Mouse (Mus musculus): ENCODE data around the gene Sprr2d. TPM values are rescaled to one million over a fixed set of nuclear protein-coding genes. Genes with fewer than 3 reads are reported as not detected.

Gene Sprr2d
- polyA plus RNA-seq (2015; fragmentation: Nextera tagmentation; extraction: Ambion mirVana): 0.92 and 1.6 TPM in 2 replicates

GRCm38 (mm10) chr3:92338840-92339239 lies at the start of gene Sprr2d:
Gene Sprr2d, plus strand, starts transcription at chr3:92339140.
- Histone ChIP-seq H3K9me3 (no peaks in the 10 kb centered on the region), H3K4me2 (no peak within 1 kb of the TSS), H3K4me3 (no peak within 1 kb of the TSS), H3K36me3 (no peaks in the 10 kb centered on the region), H3K4me1 (no peaks in the 10 kb centered on the region), H3K27me3 (no peaks in the 10 kb centered on the region), H3K9ac (no peak within 1 kb of the TSS), H3K27ac (no peak within 1 kb of the TSS)
- no peak for ATAC-seq (ENCODE audit: insufficient number of reproducible peaks, low FRiP score, low TSS enrichment, low read depth)
- 87% methylated on average over 5 of the region's 5 CpGs for whole genome bisulfite sequencing

GRCm38 (mm10) chr3:92307406-92307805 lies 31.5 kb upstream of the Sprr2d start:
- Histone ChIP-seq H3K9me3 (no peaks in the 10 kb centered on the region), H3K4me1 (no peaks in the 10 kb centered on the region), H3K36me3 (no peaks in the 10 kb centered on the region), H3K9ac (no peak overlapping the region), H3K27me3 (no peaks in the 10 kb centered on the region), H3K4me2 (no peak overlapping the region), H3K4me3 (no peak overlapping the region), H3K27ac (no peak overlapping the region)
- no peak for ATAC-seq (ENCODE audit: insufficient number of reproducible peaks, low FRiP score, low TSS enrichment, low read depth)
- 80% methylated on average over 1 of the region's 1 CpGs for WGBS

- no peaks in the 10 kb centered on the region for H3K27me3 ChIP-seq
- H3K4me1 ChIP-seq: no peaks in the 10 kb centered on the region
- H3K4me3 ChIP-seq: no peak within 1 kb of the TSS
- no peak within 1 kb of the TSS for H3K4me2 ChIP-seq
- ATAC-seq (ENCODE audit: insufficient number of reproducible peaks, low FRiP score, low TSS enrichment, low read depth): no peak
- 74% methylated on average over 2 of the region's 2 CpGs for WGBS
- no peaks in the 10 kb centered on the region for H3K9me3 ChIP-seq
- no peak within 1 kb of the TSS for H3K9ac ChIP-seq
- H3K27ac ChIP-seq: no peak within 1 kb of the TSS
- no peaks in the 10 kb centered on the region for H3K36me3 ChIP-seq
Observed at GRCm38 (mm10) chr3:92316320-92316719, 22.6 kb upstream of the Sprr2d start, which contains the start of gene Sprr2b. Gene Sprr2b, plus strand, starts transcription at chr3:92316620.

- WGBS: 77% methylated on average over 2 of the region's 2 CpGs
- Histone ChIP-seq H3K27ac (no peak overlapping the region), H3K36me3 (no peaks in the 10 kb centered on the region), H3K4me3 (no peak overlapping the region), H3K9ac (no peak overlapping the region), H3K27me3 (no peaks in the 10 kb centered on the region), H3K4me2 (no peak overlapping the region), H3K4me1 (no peaks in the 10 kb centered on the region), H3K9me3 (no peaks in the 10 kb centered on the region)
- ATAC-seq (ENCODE audit: insufficient number of reproducible peaks, low FRiP score, low TSS enrichment, low read depth): no peak
Observed at GRCm38 (mm10) chr3:92317384-92317783, 21.6 kb upstream of the Sprr2d start.

- Histone ChIP-seq H3K9ac (no peak overlapping the region), H3K27me3 (no peaks in the 10 kb centered on the region), H3K27ac (no peak overlapping the region), H3K4me3 (no peak overlapping the region), H3K9me3 (no peaks in the 10 kb centered on the region), H3K36me3 (no peaks in the 10 kb centered on the region), H3K4me1 (no peaks in the 10 kb centered on the region), H3K4me2 (no peak overlapping the region)
- no peak for ATAC-seq (ENCODE audit: insufficient number of reproducible peaks, low FRiP score, low TSS enrichment, low read depth)
- WGBS: 64% methylated on average over 1 of the region's 1 CpGs
Observed at GRCm38 (mm10) chr3:92336278-92336677, 2.7 kb upstream of the Sprr2d start.

- 83% methylated on average over 2 of the region's 2 CpGs for WGBS
- Histone ChIP-seq H3K9me3 (no peaks in the 10 kb centered on the region), H3K27me3 (no peaks in the 10 kb centered on the region), H3K36me3 (no peaks in the 10 kb centered on the region), H3K4me3 (no peak within 1 kb of the TSS), H3K27ac (no peak within 1 kb of the TSS), H3K9ac (no peak within 1 kb of the TSS), H3K4me1 (no peaks in the 10 kb centered on the region), H3K4me2 (no peak within 1 kb of the TSS)
- no peak for ATAC-seq (ENCODE audit: insufficient number of reproducible peaks, low FRiP score, low TSS enrichment, low read depth)
Observed at GRCm38 (mm10) chr3:92351843-92352242, 12.9 kb downstream of the Sprr2d start, which contains the start of gene Sprr2e. Gene Sprr2e, plus strand, starts transcription at chr3:92352143.

GRCm38 (mm10) chr3:92361619-92362018 lies 22.7 kb downstream of the Sprr2d start:
- H3K9ac ChIP-seq: no peak overlapping the region
- H3K4me3 ChIP-seq: no peak overlapping the region
- H3K4me1 ChIP-seq: no peaks in the 10 kb centered on the region
- no peaks in the 10 kb centered on the region for H3K36me3 ChIP-seq
- H3K27me3 ChIP-seq: no peaks in the 10 kb centered on the region
- H3K27ac ChIP-seq: no peak overlapping the region
- H3K4me2 ChIP-seq: no peak overlapping the region
- no peak for ATAC-seq (ENCODE audit: insufficient number of reproducible peaks, low FRiP score, low TSS enrichment, low read depth)
- no peaks in the 10 kb centered on the region for H3K9me3 ChIP-seq

- Histone ChIP-seq H3K27ac (no peak within 1 kb of the TSS), H3K9me3 (no peaks in the 10 kb centered on the region), H3K36me3 (no peaks in the 10 kb centered on the region), H3K27me3 (no peaks in the 10 kb centered on the region), H3K9ac (no peak within 1 kb of the TSS), H3K4me3 (no peak within 1 kb of the TSS), H3K4me2 (no peak within 1 kb of the TSS), H3K4me1 (no peaks in the 10 kb centered on the region)
- 65% methylated on average over 3 of the region's 3 CpGs for WGBS
- no peak for ATAC-seq (ENCODE audit: insufficient number of reproducible peaks, low FRiP score, low TSS enrichment, low read depth)
Observed at GRCm38 (mm10) chr3:92364887-92365286, 25.9 kb downstream of the Sprr2d start, which contains the start of gene Sprr2f. Gene Sprr2f, plus strand, starts transcription at chr3:92365187.

GRCm38 (mm10) chr3:92373613-92374012 lies 34.7 kb downstream of the Sprr2d start:
- no peaks in the 10 kb centered on the region for H3K9me3 ChIP-seq
- no peaks in the 10 kb centered on the region for H3K4me1 ChIP-seq
- ATAC-seq (ENCODE audit: insufficient number of reproducible peaks, low FRiP score, low TSS enrichment, low read depth): no peak
- H3K27ac ChIP-seq: no peak overlapping the region
- no peak overlapping the region for H3K9ac ChIP-seq
- 64% methylated on average over 2 of the region's 2 CpGs for WGBS
- H3K4me2 ChIP-seq: no peak overlapping the region
- no peaks in the 10 kb centered on the region for H3K27me3 ChIP-seq
- no peak overlapping the region for H3K4me3 ChIP-seq
- no peaks in the 10 kb centered on the region for H3K36me3 ChIP-seq

- Histone ChIP-seq H3K4me2 (no peak within 1 kb of the TSS), H3K27me3 (no peaks in the 10 kb centered on the region), H3K9me3 (no peaks in the 10 kb centered on the region), H3K4me3 (no peak within 1 kb of the TSS), H3K4me1 (no peaks in the 10 kb centered on the region), H3K9ac (no peak within 1 kb of the TSS), H3K27ac (no peak within 1 kb of the TSS), H3K36me3 (no peaks in the 10 kb centered on the region)
- WGBS: 79% methylated on average over 1 of the region's 1 CpGs
- no peak for ATAC-seq (ENCODE audit: insufficient number of reproducible peaks, low FRiP score, low TSS enrichment, low read depth)
Observed at GRCm38 (mm10) chr3:92385385-92385784, 46.4 kb downstream of the Sprr2d start, which contains the start of gene Sprr2h. Gene Sprr2h, plus strand, starts transcription at chr3:92385685.

Other genes starting within 250 kb of the Sprr2d start
- 50.8 and 59.6 TPM in 2 replicates for gene Prr9, start 215.2 kb upstream of the Sprr2d start, polyA plus RNA-seq (2015; fragmentation: Nextera tagmentation; extraction: Ambion mirVana)
- gene Lelp1, start 196.4 kb upstream of the Sprr2d start, polyA plus RNA-seq (2015; fragmentation: Nextera tagmentation; extraction: Ambion mirVana): not detected in 2 replicates
- gene Sprr2a1, start 123.3 kb upstream of the Sprr2d start, polyA plus RNA-seq (2015; fragmentation: Nextera tagmentation; extraction: Ambion mirVana): 0.21 and 0.27 TPM in 2 replicates
- gene Sprr2a2, start 123.2 kb upstream of the Sprr2d start, polyA plus RNA-seq (2015; fragmentation: Nextera tagmentation; extraction: Ambion mirVana): 10.6 and 16.9 TPM in 2 replicates
- gene Sprr2a3, start 53.7 kb upstream of the Sprr2d start, polyA plus RNA-seq (2015; fragmentation: Nextera tagmentation; extraction: Ambion mirVana): 0.26 and 1.0 TPM in 2 replicates
- gene Sprr2b, start 22.5 kb upstream of the Sprr2d start, polyA plus RNA-seq (2015; fragmentation: Nextera tagmentation; extraction: Ambion mirVana): 0.91 and 3.6 TPM in 2 replicates
- not detected in 2 replicates for gene Sprr2e, start 13.0 kb downstream of the Sprr2d start, polyA plus RNA-seq (2015; fragmentation: Nextera tagmentation; extraction: Ambion mirVana)
- not detected in 2 replicates for gene Sprr2f, start 26.0 kb downstream of the Sprr2d start, polyA plus RNA-seq (2015; fragmentation: Nextera tagmentation; extraction: Ambion mirVana)
- gene Sprr2h, start 46.5 kb downstream of the Sprr2d start, polyA plus RNA-seq (2015; fragmentation: Nextera tagmentation; extraction: Ambion mirVana): 1.2 and 4.9 TPM in 2 replicates
- not detected in 2 replicates for gene Sprr2i, start 68.9 kb downstream of the Sprr2d start, polyA plus RNA-seq (2015; fragmentation: Nextera tagmentation; extraction: Ambion mirVana)
- gene Sprr2j-ps, start 78.9 kb downstream of the Sprr2d start, polyA plus RNA-seq (2015; fragmentation: Nextera tagmentation; extraction: Ambion mirVana): 0.46 TPM in 1 of 2 replicates, not detected in the other
- gene Gm9774, start 90.3 kb downstream of the Sprr2d start, polyA plus RNA-seq (2015; fragmentation: Nextera tagmentation; extraction: Ambion mirVana): 11.5 and 14.4 TPM in 2 replicates
- 1.00 and 1.5 TPM in 2 replicates for gene Sprr2k, start 93.4 kb downstream of the Sprr2d start, polyA plus RNA-seq (2015; fragmentation: Nextera tagmentation; extraction: Ambion mirVana)
- 132 and 137 TPM in 2 replicates for gene Sprr1b, start 99.6 kb downstream of the Sprr2d start, polyA plus RNA-seq (2015; fragmentation: Nextera tagmentation; extraction: Ambion mirVana)
- gene Sprr3, start 119.6 kb downstream of the Sprr2d start, polyA plus RNA-seq (2015; fragmentation: Nextera tagmentation; extraction: Ambion mirVana): 8.4 and 15.5 TPM in 2 replicates
- gene Sprr1a, start 146.8 kb downstream of the Sprr2d start, polyA plus RNA-seq (2015; fragmentation: Nextera tagmentation; extraction: Ambion mirVana): 152 and 183 TPM in 2 replicates
- gene Sprr4, start 161.4 kb downstream of the Sprr2d start, polyA plus RNA-seq (2015; fragmentation: Nextera tagmentation; extraction: Ambion mirVana): not detected in 2 replicates
- gene 2310046K23Rik, start 195.4 kb downstream of the Sprr2d start, polyA plus RNA-seq (2015; fragmentation: Nextera tagmentation; extraction: Ambion mirVana): 7.9 and 9.3 TPM in 2 replicates
- gene Ivl, start 234.6 kb downstream of the Sprr2d start, polyA plus RNA-seq (2015; fragmentation: Nextera tagmentation; extraction: Ambion mirVana): 19.2 and 25.9 TPM in 2 replicates
- gene Smcp, start 249.9 kb downstream of the Sprr2d start, polyA plus RNA-seq (2015; fragmentation: Nextera tagmentation; extraction: Ambion mirVana): not detected in 2 replicates